Mouse (Mus musculus): ENCODE data around the gene Clybl. TPM values are rescaled to one million over a fixed set of nuclear protein-coding genes. Genes with fewer than 3 reads are reported as not detected.

Clybl gene
- polyA plus RNA-seq, 1 experiment from 2014 or later, result 26.2 TPM

- peaks cover 6% of the 10 kb centered on the region; the same call in 1 of the 2 replicates for H3K4me1 ChIP-seq (replicated peaks)
- no peak overlapping the region for H3K4me2 ChIP-seq
- no peak for ATAC-seq (ENCODE audit: low read depth)
- H3K9me3 ChIP-seq (replicated peaks), result peaks cover 5% of the 10 kb centered on the region; the same call in 1 of the 2 replicates
- H3K27ac ChIP-seq, result no peak overlapping the region
- H3K27me3 ChIP-seq, result no peaks in the 10 kb centered on the region
- 82% methylated on average over 14 of the region's 14 CpGs for WGBS (ENCODE audit: insufficient replicate concordance)
- no peak overlapping the region for H3K4me3 ChIP-seq (replicated peaks)
- no peak overlapping the region for H3K9ac ChIP-seq
- no peak for DNase-seq
- H3K36me3 ChIP-seq, result no peaks in the 10 kb centered on the region
These were observed 18.9 kb downstream of the Clybl start for GRCm38 (mm10) chr14:122200247-122200885.

GRCm38 (mm10) chr14:122209177-122209576, 27.7 kb downstream of the Clybl start:
- Histone ChIP-seq H3K27ac (no peak overlapping the region), H3K4me1 (replicated peaks) (no peaks in the 10 kb centered on the region), H3K36me3 (no peaks in the 10 kb centered on the region), H3K9ac (no peak overlapping the region), H3K4me2 (no peak overlapping the region), H3K9me3 (replicated peaks) (no peaks in the 10 kb centered on the region), H3K4me3 (replicated peaks) (no peak overlapping the region), H3K27me3 (no peaks in the 10 kb centered on the region)
- ATAC-seq (ENCODE audit: low read depth), result no peak
- DNase-seq, result no peak
- 70% methylated on average over 5 of the region's 5 CpGs for WGBS (ENCODE audit: insufficient replicate concordance)

- no peaks in the 10 kb centered on the region for H3K27me3 ChIP-seq
- no peaks in the 10 kb centered on the region for H3K4me1 ChIP-seq (replicated peaks)
- 79% methylated on average over 8 of the region's 8 CpGs for WGBS (ENCODE audit: insufficient replicate concordance)
- no peak for DNase-seq
- H3K9me3 ChIP-seq (replicated peaks), result no peaks in the 10 kb centered on the region
- no peak overlapping the region for H3K9ac ChIP-seq
- no peak overlapping the region for H3K4me3 ChIP-seq (replicated peaks)
- no peak overlapping the region for H3K4me2 ChIP-seq
- H3K27ac ChIP-seq, result no peak overlapping the region
- no peaks in the 10 kb centered on the region for H3K36me3 ChIP-seq
- no peak for ATAC-seq (ENCODE audit: low read depth)
These were observed 32.1 kb downstream of the Clybl start for GRCm38 (mm10) chr14:122213590-122213989.

- Histone ChIP-seq H3K27me3 (no peaks in the 10 kb centered on the region), H3K4me1 (replicated peaks) (no peaks in the 10 kb centered on the region), H3K9ac (no peak overlapping the region), H3K27ac (no peak overlapping the region), H3K36me3 (no peaks in the 10 kb centered on the region), H3K9me3 (replicated peaks) (no peaks in the 10 kb centered on the region), H3K4me2 (no peak overlapping the region), H3K4me3 (replicated peaks) (no peak overlapping the region)
- WGBS (ENCODE audit: insufficient replicate concordance), result 78% methylated on average over 6 of the region's 6 CpGs
- no peak for DNase-seq
- ATAC-seq (ENCODE audit: low read depth), result no peak
These were observed 32.6 kb downstream of the Clybl start for GRCm38 (mm10) chr14:122214126-122214525.

- Histone ChIP-seq H3K36me3 (no peaks in the 10 kb centered on the region), H3K9ac (no peak overlapping the region), H3K4me3 (replicated peaks) (no peak overlapping the region), H3K27me3 (no peaks in the 10 kb centered on the region), H3K27ac (no peak overlapping the region), H3K4me2 (no peak overlapping the region), H3K4me1 (replicated peaks) (no peaks in the 10 kb centered on the region), H3K9me3 (replicated peaks) (no peaks in the 10 kb centered on the region)
- 64% methylated on average over 4 of the region's 4 CpGs for WGBS (ENCODE audit: insufficient replicate concordance)
- DNase-seq, result no peak
- 0 out of 2 replicates have a peak, but pooled peaks have one; percentile 15 for ATAC-seq (ENCODE audit: low read depth)
These were observed 35.7 kb downstream of the Clybl start for GRCm38 (mm10) chr14:122217221-122217620.

GRCm38 (mm10) chr14:122222934-122223374, 41.5 kb downstream of the Clybl start:
- Histone ChIP-seq H3K27ac (no peak overlapping the region), H3K9ac (no peak overlapping the region), H3K4me2 (peak overlapping the region; percentile 46; the same call in 1 of the 2 replicates), H3K4me1 (replicated peaks) (peaks cover 13% of the 10 kb centered on the region), H3K9me3 (replicated peaks) (no peaks in the 10 kb centered on the region), H3K4me3 (replicated peaks) (no peak overlapping the region), H3K27me3 (peaks cover 30% of the 10 kb centered on the region), H3K36me3 (no peaks in the 10 kb centered on the region)
- ATAC-seq (ENCODE audit: low read depth) (peak; percentile 56), DNase-seq (no peak)
- WGBS (ENCODE audit: insufficient replicate concordance), result 59% methylated on average over 10 of the region's 10 CpGs

GRCm38 (mm10) chr14:122223461-122224102, 42.1 kb downstream of the Clybl start:
- WGBS (ENCODE audit: insufficient replicate concordance), result 22% methylated on average over 9 of the region's 9 CpGs
- H3K4me3 ChIP-seq (replicated peaks), result 0 out of 2 replicates have a peak overlapping the region, but pooled peaks have one; percentile 26

GRCm38 (mm10) chr14:122224103-122224494, 42.6 kb downstream of the Clybl start:
- Histone ChIP-seq H3K27me3 (peaks cover 34% of the 10 kb centered on the region), H3K9me3 (replicated peaks) (no peaks in the 10 kb centered on the region), H3K27ac (no peak overlapping the region), H3K9ac (no peak overlapping the region), H3K4me2 (peak overlapping the region; percentile 46; the same call in 1 of the 2 replicates), H3K36me3 (no peaks in the 10 kb centered on the region), H3K4me1 (replicated peaks) (peaks cover 13% of the 10 kb centered on the region), H3K4me3 (replicated peaks) (no peak overlapping the region)
- 31% methylated on average over 6 of the region's 6 CpGs for WGBS (ENCODE audit: insufficient replicate concordance)
- ATAC-seq (ENCODE audit: low read depth) (no peak), DNase-seq (no peak)

More at GRCm38 (mm10) chr14:122223461-122224102, 42.1 kb downstream of the Clybl start:
- Histone ChIP-seq H3K27ac (no peak overlapping the region), H3K27me3 (peaks cover 30% of the 10 kb centered on the region), H3K9me3 (replicated peaks) (no peaks in the 10 kb centered on the region), H3K9ac (no peak overlapping the region), H3K4me1 (replicated peaks) (peaks cover 13% of the 10 kb centered on the region), H3K4me2 (peak overlapping the region; percentile 46), H3K36me3 (no peaks in the 10 kb centered on the region)
- peak; percentile 42 for DNase-seq
- peak; percentile 72 for ATAC-seq (ENCODE audit: low read depth)

GRCm38 (mm10) chr14:122224501-122224928, 43.0 kb downstream of the Clybl start:
- no peaks in the 10 kb centered on the region for H3K9me3 ChIP-seq (replicated peaks)
- no peak overlapping the region for H3K4me2 ChIP-seq
- no peak overlapping the region for H3K4me3 ChIP-seq (replicated peaks)
- H3K9ac ChIP-seq, result no peak overlapping the region
- no peak overlapping the region for H3K27ac ChIP-seq
- H3K36me3 ChIP-seq, result no peaks in the 10 kb centered on the region
- DNase-seq (no peak), ATAC-seq (ENCODE audit: low read depth) (no peak)
- WGBS (ENCODE audit: insufficient replicate concordance), result 54% methylated on average over 8 of the region's 8 CpGs
- peaks cover 13% of the 10 kb centered on the region for H3K4me1 ChIP-seq (replicated peaks)
- peaks cover 38% of the 10 kb centered on the region for H3K27me3 ChIP-seq

- Histone ChIP-seq H3K4me2 (no peak overlapping the region), H3K36me3 (no peaks in the 10 kb centered on the region), H3K4me1 (replicated peaks) (peaks cover 13% of the 10 kb centered on the region), H3K4me3 (replicated peaks) (no peak overlapping the region), H3K9me3 (replicated peaks) (no peaks in the 10 kb centered on the region), H3K27me3 (peaks cover 48% of the 10 kb centered on the region), H3K27ac (no peak overlapping the region), H3K9ac (no peak overlapping the region)
- DNase-seq (no peak), ATAC-seq (ENCODE audit: low read depth) (no peak)
- 44% methylated on average over 7 of the region's 7 CpGs for WGBS (ENCODE audit: insufficient replicate concordance)
These were observed 44.1 kb downstream of the Clybl start for GRCm38 (mm10) chr14:122225479-122226132.

GRCm38 (mm10) chr14:122226133-122226515, 44.6 kb downstream of the Clybl start:
- Histone ChIP-seq H3K4me3 (replicated peaks) (no peak overlapping the region), H3K4me2 (no peak overlapping the region), H3K9ac (no peak overlapping the region), H3K27me3 (peaks cover 50% of the 10 kb centered on the region), H3K4me1 (replicated peaks) (peaks cover 13% of the 10 kb centered on the region), H3K36me3 (no peaks in the 10 kb centered on the region), H3K27ac (no peak overlapping the region), H3K9me3 (replicated peaks) (no peaks in the 10 kb centered on the region)
- no peak for DNase-seq
- WGBS (ENCODE audit: insufficient replicate concordance), result 81% methylated on average over 2 of the region's 2 CpGs
- no peak for ATAC-seq (ENCODE audit: low read depth)

Data from liver, embryonic 13.5 days (tissue).